Mouse (Mus musculus) kidney, postnatal 36 days (tissue): Measurements from ENCODE around the gene Gm21992.

ENCODE experiments used
- DNase-seq, 2 experiments: peaks; one replicate each; pipeline ENCODE4 v3.0.0; 2021 to 2022; ENCODE audit warnings: mixed read lengths in 2 of 2

The Gm21992 gene

GRCm38 (mm10) chr19:4747631-4748312, 63.6 kb downstream of the Gm21992 start:
- no peak for DNase-seq

- peak in 1 of 2 experiments; percentile 27 for DNase-seq
These were observed 64.8 kb downstream of the Gm21992 start for GRCm38 (mm10) chr19:4746611-4747010.

GRCm38 (mm10) chr19:4745681-4746080, 65.7 kb downstream of the Gm21992 start:
- peak; percentile 11 to 20 for DNase-seq

GRCm38 (mm10) chr19:4745057-4745456, 66.4 kb downstream of the Gm21992 start:
- peak; percentile 24 to 59 for DNase-seq

- no peak for DNase-seq
These were observed 67.4 kb downstream of the Gm21992 start for GRCm38 (mm10) chr19:4744026-4744425.

- DNase-seq, result peak; percentile 23 to 57
These were observed 67.9 kb downstream of the Gm21992 start for GRCm38 (mm10) chr19:4743524-4743923.

- no peak for DNase-seq
These were observed 69.2 kb downstream of the Gm21992 start for GRCm38 (mm10) chr19:4742229-4742628.

GRCm38 (mm10) chr19:4741482-4741881, 69.9 kb downstream of the Gm21992 start:
- no peak for DNase-seq

- DNase-seq, result no peak
These were observed 71.7 kb downstream of the Gm21992 start for GRCm38 (mm10) chr19:4739762-4740161.

GRCm38 (mm10) chr19:4739053-4739452, 72.4 kb downstream of the Gm21992 start:
- DNase-seq, result no peak

- no peak for DNase-seq
These were observed 73.5 kb downstream of the Gm21992 start for GRCm38 (mm10) chr19:4737866-4738265.

GRCm38 (mm10) chr19:4733052-4733451, 78.4 kb downstream of the Gm21992 start:
- DNase-seq, result no peak

- DNase-seq, result no peak
These were observed 82.2 kb downstream of the Gm21992 start for GRCm38 (mm10) chr19:4729186-4729585.

GRCm38 (mm10) chr19:4720671-4721244, 90.7 kb downstream of the Gm21992 start:
- DNase-seq, result peak; percentile 83 to 88

GRCm38 (mm10) chr19:4720112-4720511, 91.3 kb downstream of the Gm21992 start:
- DNase-seq, result no peak

- DNase-seq, result peak; percentile 51 to 73
These were observed 92.1 kb downstream of the Gm21992 start for GRCm38 (mm10) chr19:4719351-4719764.

- no peak for DNase-seq
These were observed 92.7 kb downstream of the Gm21992 start for GRCm38 (mm10) chr19:4718716-4719115.

- DNase-seq, result no peak
These were observed 94.1 kb downstream of the Gm21992 start for GRCm38 (mm10) chr19:4717281-4717680.

- no peak for DNase-seq
These were observed 94.7 kb downstream of the Gm21992 start for GRCm38 (mm10) chr19:4716756-4717155.

- no peak for DNase-seq
These were observed 97.5 kb downstream of the Gm21992 start for GRCm38 (mm10) chr19:4713886-4714285.

- DNase-seq, result no peak
These were observed 98.5 kb downstream of the Gm21992 start for GRCm38 (mm10) chr19:4712781-4713526.

GRCm38 (mm10) chr19:4712156-4712780, 99.1 kb downstream of the Gm21992 start:
- no peak for DNase-seq

- no peak for DNase-seq
These were observed 99.7 kb downstream of the Gm21992 start for GRCm38 (mm10) chr19:4711601-4712155.
